Mouse (Mus musculus) cortical plate, adult 2 months (tissue): ENCODE measurements around the gene Pan3.

Source experiments
- CTCF ChIP-seq: fragments of 200-500 bp; IDR thresholded peaks from 2 replicates; pipeline ENCODE4 v1.5.1; 2011; ENCODE audit warnings: mild to moderate bottlenecking, control low read depth, low read length; ENCODE audit not compliant: insufficient read depth; ENCODE audit errors: extremely low read depth
- POLR2A ChIP-seq: fragments of 200-500 bp; IDR thresholded peaks from 2 replicates; pipeline ENCODE4 v1.6.1; 2011; ENCODE audit warnings: mild to moderate bottlenecking, low read length, control low read depth; ENCODE audit not compliant: insufficient read depth; ENCODE audit errors: extremely low read depth

DNA sequence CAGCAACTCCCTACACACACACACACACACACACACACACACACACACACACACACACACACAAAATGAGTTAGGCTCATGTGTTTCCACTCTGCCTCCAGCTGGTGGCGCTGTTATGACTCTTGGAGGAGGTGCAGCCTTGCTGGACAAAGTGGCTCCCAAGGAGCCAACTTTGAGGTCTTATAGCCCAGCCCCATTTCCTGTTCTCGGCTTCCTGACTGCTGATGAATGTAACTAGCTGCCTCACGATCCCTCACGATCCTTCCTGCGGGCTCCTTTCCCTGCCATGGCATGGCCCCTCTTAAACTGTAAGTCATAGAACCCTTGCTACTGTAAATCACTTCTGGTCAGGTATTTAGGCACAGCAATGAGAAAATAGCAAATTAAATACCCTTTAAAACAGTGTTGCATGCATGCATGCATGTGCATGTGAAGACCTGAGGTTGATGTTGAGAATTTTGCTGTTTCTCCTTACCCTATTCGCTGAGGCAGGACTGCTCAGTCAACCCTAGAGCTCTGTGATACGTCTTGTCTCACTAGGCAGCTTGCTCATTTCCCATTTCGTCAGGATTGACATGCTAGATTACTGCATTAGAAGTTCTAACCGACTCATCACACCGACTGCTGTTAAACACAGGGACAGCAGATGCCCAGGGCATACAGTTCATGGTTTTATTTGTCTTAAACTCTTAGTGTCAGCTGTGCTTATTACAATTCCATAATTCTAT, 11.4 kb upstream of the Pan3 start:
- TF ChIP-seq POLR2A (no peak), CTCF (peak; percentile 45)
